Mouse (Mus musculus) gastrocnemius, postnatal 10 days (tissue): ENCODE data around the gene Itga5. TPM values are rescaled to one million over a fixed set of nuclear protein-coding genes. Genes with fewer than 3 reads are reported as not detected.
A peak's percentile ranks its signal among the peaks of the same experiment; 100 is the strongest.

ENCODE experiments used
- DNase-seq: peaks from one replicate; pipeline ENCODE4 v3.0.0; 2021; ENCODE audit warnings: mixed read lengths
- total RNA-seq, 2 experiments: library from RNA; stranded (reverse); gene quantifications; 2 replicates each; pipeline ENCODE4 v1.2.3; 2021

Gene Itga5
- total RNA-seq, 2 experiments from 2014 or later = 27.6 to 40.5 TPM

- DNase-seq = peak; percentile 56
Measured at GRCm38 (mm10) chr15:103365471-103366375, 840 bp downstream of the Itga5 start.

DNA sequence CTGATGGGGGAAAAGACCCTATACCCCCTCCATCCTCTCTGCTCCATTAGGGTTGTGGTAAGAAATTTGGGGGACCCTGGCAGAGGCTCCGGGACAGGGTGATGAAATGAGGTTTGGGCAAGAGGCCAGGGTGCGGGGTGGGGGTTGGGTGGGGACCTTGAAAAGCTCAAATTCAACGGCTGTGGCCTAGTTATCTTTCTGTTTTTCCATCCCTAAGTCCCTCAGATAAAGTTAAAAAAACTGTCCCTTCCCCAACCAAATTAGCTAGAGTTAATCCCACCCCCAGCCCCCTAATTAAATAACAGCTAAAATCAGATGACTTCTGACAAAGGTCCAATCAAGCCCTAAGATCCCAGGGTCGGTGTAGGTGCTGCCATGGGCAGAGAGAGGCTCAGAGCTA is 1.8 kb downstream of the Itga5 start:
- DNase-seq = no peak

DNA sequence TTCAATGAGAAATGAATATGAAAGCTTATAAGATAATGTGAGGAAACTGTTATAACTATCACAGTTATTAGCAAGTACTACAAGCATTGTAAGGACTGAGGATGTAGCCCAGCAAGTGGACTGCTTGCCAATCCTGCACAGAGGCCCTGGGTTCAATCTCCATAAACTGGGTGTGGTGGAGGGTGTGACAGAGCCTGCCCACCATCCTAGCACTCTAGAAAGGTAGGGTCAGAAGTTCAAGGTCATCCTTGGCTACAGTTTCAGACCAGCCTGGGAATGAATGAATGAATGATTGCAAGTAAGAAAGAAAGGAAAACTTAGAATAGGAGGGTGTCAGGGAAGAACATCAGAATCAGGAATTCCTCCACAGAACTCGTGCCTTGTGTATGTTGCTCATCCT is 2.8 kb downstream of the Itga5 start:
- DNase-seq = no peak

DNA sequence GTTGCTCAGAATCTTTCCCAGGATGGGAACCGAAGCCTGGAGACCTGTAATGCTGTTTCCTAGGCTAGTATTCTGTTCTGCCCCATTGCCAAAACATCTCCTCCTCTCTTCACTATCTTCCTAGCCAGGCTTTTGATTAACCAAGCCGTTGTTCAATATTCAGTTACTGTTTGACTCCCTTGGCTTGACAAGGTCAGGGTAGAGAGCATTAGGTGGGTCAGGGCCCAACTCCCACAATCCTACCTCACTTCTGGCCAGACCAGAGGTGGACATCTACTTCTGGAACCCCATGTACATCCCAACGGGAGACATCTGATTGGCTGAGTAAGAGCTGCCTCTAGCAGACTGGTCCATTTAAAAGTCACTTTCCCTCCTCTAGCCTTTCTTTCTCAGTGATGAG is 3.6 kb downstream of the Itga5 start:
- no peak for DNase-seq

GRCm38 (mm10) chr15:103362333-103362732 is 4.2 kb downstream of the Itga5 start:
- no peak for DNase-seq

DNA sequence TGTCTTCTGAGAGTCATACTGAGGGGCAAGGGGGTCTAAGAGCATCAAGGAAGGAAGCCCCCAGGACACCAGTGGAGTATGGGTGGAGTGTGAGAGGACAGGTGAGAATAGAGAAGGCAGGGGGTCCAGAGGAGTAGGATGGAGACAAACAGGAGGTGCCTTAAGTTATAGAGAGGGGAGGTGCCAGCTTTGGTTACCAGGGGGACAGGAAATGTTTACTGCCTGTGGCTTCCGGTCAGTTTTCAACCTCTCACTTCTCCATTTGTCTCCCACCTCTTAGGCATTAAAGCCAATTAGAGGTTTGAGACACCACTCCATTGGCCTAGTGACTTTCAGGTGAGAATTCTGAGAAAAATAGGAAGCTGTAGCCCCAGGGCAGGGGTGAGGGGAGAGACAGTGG is 5.3 kb downstream of the Itga5 start:
- no peak for DNase-seq

- peak; percentile 68 for DNase-seq
Measured at GRCm38 (mm10) chr15:103359869-103360602, 6.5 kb downstream of the Itga5 start.

DNA sequence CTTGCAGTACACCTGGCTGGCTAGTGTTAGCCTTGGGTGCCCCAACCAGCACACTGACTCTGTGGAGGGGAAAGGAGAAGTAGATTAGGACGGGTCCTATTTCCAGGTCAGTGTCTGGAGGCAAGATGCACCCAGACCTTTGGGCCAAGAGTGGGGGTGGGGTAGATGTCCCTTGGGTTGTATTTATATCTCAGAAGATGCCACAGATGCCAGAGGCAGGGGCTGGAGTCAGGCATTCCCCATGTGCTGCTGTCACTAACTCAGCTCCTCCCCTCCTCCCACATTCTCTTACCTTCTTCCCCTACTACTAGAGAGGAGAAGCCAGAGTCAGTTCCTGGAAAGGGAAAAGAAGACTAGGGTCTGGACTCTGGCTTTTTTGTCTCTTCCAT is 7.4 kb downstream of the Itga5 start:
- no peak for DNase-seq

- DNase-seq = no peak
Measured at GRCm38 (mm10) chr15:103358278-103359121, 8.1 kb downstream of the Itga5 start.

DNA sequence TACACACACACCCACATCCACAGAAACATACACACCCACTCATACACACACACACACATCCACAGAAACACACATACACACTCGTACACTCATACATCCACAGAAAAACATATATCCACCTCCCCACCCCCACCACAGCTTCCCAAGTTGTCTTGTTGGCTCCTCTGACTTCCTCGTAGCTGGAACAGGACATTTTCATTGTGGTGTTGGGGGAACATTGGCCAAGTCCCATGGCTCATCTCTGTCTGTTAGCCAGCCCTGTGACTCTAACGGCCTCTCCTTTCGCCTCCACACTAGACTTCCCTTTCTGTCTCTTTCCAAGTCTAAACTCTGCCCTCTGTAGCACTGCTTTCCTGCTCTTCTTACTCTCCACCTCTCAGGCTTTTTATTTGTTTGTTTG is 8.7 kb downstream of the Itga5 start:
- DNase-seq = no peak

DNA sequence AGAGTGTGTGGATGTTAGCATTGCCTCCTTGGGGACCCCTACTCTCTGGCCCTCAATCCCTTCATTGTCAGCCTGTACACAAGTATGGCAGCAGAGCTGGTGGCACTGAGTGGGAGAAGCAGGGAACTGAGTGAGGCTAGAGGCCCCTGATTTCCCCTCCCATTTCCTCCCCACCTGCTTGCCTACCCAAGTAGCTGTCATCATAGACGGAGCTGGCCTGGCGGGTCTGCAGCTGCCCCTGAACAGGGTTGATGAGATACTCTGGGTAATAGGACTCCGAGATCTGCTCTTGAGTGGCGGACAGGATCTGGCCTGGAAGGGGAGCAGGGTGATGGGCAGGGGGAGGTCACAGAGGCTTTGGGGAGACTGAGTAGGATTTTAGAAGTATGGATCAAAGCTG is 10.4 kb downstream of the Itga5 start:
- no peak for DNase-seq

- DNase-seq = no peak
Measured at GRCm38 (mm10) chr15:103355420-103355819, 11.1 kb downstream of the Itga5 start.

- no peak for DNase-seq
Measured at GRCm38 (mm10) chr15:103354690-103355089, 11.9 kb downstream of the Itga5 start.

DNA sequence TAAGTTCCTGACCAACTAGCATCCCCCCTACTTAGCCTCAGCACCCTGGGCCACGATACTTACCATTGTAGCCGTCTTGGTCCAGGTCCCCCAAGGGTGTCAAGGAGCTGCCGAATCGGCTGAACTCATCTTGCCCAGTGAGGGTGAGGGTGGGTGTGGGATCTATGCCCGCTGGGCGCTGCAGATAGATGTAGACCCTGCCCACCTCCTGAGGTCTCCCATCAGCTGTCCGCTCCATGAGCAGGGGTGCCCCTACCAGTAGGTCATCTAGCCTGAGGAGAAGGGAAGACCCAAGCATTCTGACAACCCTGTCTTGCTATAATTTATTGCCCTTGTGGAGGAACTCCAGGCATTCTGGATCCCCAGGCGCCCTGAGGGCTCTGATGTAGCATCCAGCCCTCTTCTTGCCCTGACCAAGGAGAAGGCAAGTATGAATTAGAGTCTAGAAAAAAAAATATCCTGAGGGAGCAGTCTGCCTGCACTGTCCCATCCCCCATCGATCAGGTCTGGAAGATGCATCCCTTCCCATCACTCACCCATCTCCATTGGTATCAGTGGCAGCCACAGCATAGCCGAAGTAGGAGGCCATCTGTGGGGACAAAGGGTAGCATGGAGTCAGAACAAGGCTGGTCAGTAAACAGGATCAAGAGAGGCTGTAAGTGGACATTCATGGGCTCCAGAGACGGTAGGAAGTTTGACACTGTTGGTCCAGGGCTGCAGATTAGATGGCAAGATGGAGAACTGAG is 12.9 kb downstream of the Itga5 start:
- DNase-seq = no peak

DNA sequence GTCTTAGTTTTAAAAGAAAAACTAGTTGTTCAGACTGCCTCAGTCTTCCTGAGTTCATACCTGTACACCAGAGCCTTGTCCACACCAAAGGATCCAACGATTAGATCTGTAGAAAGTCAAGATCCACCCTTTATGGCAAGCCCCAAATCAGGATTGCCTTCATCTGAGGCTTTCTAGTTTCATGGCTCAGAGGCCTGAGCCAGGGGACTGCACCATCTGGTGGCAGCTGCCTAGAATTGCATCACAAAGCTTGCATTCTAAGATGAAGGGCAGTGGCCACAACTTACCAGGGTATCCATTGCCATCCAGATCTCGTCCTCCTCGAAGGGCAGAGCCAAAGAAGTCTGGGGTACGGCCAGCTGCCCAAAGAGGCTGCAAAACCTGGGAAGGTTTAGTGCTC is 13.7 kb downstream of the Itga5 start:
- peak; percentile 59 for DNase-seq

DNA sequence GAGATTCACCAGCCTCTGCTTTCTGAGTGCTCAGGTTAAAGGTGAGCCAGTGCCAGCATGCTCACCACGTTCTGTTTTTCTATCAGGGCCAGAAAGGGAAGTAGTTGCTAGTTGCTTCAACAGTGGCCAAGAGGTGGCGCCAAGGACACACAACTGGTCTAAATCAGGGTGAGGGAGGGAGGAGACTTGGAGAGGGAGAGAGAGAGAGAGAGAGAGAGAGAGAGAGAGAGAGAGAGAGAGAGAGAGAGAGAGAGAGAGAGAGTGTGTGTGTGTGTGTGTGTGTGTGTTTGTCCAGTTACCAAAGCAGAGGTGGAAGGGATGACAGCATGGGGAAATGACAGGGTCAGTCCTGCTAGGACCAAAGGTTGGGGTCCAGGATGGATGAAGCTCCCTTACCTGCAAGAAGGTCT is 19.3 kb downstream of the Itga5 start:
- DNase-seq = peak; percentile 65

GRCm38 (mm10) chr15:103345789-103346188 is 20.8 kb downstream of the Itga5 start:
- DNase-seq = no peak

- DNase-seq = no peak
Measured at GRCm38 (mm10) chr15:103343556-103343955, 23.0 kb downstream of the Itga5 start.

- no peak for DNase-seq
Measured at GRCm38 (mm10) chr15:103343008-103343407, 23.6 kb downstream of the Itga5 start.

- DNase-seq = peak; percentile 64
Measured at GRCm38 (mm10) chr15:103342415-103342814, 24.1 kb downstream of the Itga5 start.

DNA sequence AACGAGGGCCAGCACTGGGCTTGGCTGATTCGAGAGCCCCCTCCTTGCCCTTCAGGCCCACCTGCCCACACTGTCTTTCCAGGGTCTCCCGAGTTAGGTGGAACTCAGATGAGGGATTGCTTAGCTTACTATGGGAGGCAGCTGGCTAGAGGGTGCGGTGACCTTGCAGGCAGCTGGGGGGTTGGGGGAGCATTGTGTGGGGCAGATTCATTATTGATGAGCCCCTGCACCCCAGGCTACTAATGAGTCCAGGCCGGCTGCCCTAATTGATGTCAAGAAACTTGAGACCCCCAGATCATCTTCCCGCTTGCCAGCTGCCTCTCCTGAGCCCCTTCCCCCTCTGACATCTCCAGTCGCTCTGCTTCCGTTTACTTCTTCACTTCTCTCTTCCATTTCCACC is 25.0 kb downstream of the Itga5 start:
- DNase-seq = no peak

DNA sequence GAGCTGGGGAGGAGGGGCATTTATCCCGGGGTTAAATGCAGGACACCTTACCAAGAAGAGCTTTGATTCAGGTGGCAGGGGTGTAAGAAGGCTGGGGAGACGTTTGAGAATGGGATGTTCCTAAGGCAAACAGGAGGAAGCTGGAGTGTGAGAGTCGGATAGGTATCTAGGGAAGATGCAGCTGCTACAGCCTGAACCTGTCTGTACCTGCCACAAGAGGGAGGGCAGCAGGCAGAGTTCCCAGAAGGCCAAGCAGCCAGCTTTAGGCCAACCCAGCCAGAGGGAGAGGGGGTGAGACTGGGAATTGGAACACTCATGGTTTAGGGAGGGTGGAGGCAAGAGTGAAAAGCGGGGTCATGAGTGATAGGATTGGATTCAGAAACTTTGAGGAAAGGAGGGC is 25.8 kb downstream of the Itga5 start:
- no peak for DNase-seq
